Mouse (Mus musculus): ENCODE results near the gene Cyth1. TPM values are rescaled to one million over a fixed set of nuclear protein-coding genes. Genes with fewer than 3 reads are reported as not detected.

The Cyth1 gene
- polyA plus RNA-seq, 1 experiment from 2014 or later = 12.8 TPM

DNA sequence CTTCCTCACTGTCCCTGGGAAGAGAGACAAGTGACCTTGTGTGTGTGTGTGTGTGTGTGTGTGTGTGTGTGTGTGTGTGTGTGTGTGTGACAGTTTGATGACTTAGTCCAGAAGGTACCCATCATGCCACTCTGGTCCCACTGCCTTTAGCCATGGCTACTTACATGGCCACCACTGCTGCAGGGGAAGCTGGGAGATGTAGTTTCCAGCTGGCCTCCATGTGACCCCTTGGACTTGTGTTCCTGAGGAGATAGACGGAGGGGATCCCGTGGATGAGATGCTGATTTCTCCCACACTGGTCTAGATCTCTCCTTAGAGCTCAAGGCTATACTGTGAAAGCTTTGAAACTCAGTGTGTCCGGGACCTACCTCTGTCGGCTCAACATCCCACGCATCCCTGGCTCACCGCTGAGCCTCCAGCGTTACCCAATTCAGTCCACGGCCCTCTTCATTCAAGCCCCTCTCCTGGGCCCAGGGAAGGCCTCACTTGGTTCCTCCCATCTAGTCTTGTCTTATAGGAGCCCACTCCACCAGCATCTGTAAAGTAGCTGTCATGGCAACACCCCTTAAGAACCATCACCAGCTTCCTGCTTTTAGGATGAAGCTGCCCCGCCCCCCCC, 115.2 kb downstream of the Cyth1 start:
- no peak overlapping the region for H3K4me3 ChIP-seq (ENCODE audit: low read depth, low read length)
- H3K9ac ChIP-seq (ENCODE audit: low read length) = peak overlapping the region; percentile 24
- H3K27ac ChIP-seq (ENCODE audit: low read depth, low read length) = no peak overlapping the region
- peak; percentile 11; the same call in 1 of the 2 replicates for ATAC-seq (ENCODE audit: low FRiP score)
- H3K9me3 ChIP-seq (ENCODE audit: control insufficient read depth, low read length) = no peaks in the 10 kb centered on the region
- H3K4me2 ChIP-seq = no peak overlapping the region
- 63% methylated on average over 9 of the region's 9 CpGs for whole genome bisulfite sequencing
- H3K4me1 ChIP-seq (ENCODE audit: control insufficient read depth, insufficient read depth, low read length) = 0 out of 2 replicates have a peak, but pooled peaks cover 3% of the 10 kb centered on the region
- no peaks in the 10 kb centered on the region for H3K36me3 ChIP-seq (ENCODE audit: control insufficient read depth, insufficient read depth, low read length)
- no peaks in the 10 kb centered on the region for H3K27me3 ChIP-seq (ENCODE audit: control insufficient read depth, insufficient read depth, low read length)
- DNase-seq (ENCODE audit: low spot score, missing footprints) = peak; percentile 82

DNA sequence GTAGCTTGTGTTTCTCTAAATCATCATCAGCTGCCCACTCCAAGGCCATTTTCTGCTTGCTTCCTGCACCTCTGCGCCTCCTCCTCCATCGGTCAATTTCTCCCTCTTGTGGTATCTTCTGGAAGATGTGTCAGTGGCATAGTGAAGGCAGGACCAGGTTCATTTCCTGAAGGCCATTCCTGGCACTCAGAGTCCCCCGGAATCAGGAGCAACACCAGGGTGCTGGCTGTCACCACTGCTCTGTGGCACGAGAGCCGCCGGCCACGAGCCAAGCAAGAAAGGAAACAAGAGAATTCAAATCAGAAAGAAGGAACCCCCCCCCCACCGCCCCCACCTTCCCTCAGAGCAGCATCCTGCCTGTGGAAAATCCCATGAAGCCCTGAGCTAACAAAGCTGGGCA, 116.3 kb downstream of the Cyth1 start:
- H3K27ac ChIP-seq (ENCODE audit: low read depth, low read length) = no peak overlapping the region
- no peaks in the 10 kb centered on the region for H3K27me3 ChIP-seq (ENCODE audit: control insufficient read depth, insufficient read depth, low read length)
- H3K4me1 ChIP-seq (ENCODE audit: control insufficient read depth, insufficient read depth, low read length) = 0 out of 2 replicates have a peak, but pooled peaks cover 3% of the 10 kb centered on the region
- no peak overlapping the region for H3K4me2 ChIP-seq
- no peaks in the 10 kb centered on the region for H3K9me3 ChIP-seq (ENCODE audit: control insufficient read depth, low read length)
- no peak overlapping the region for H3K9ac ChIP-seq (ENCODE audit: low read length)
- DNase-seq (ENCODE audit: low spot score, missing footprints) (no peak), ATAC-seq (ENCODE audit: low FRiP score) (no peak)
- WGBS = 87% methylated on average over 8 of the region's 8 CpGs
- H3K4me3 ChIP-seq (ENCODE audit: low read depth, low read length) = no peak overlapping the region
- H3K36me3 ChIP-seq (ENCODE audit: control insufficient read depth, insufficient read depth, low read length) = no peaks in the 10 kb centered on the region

DNA sequence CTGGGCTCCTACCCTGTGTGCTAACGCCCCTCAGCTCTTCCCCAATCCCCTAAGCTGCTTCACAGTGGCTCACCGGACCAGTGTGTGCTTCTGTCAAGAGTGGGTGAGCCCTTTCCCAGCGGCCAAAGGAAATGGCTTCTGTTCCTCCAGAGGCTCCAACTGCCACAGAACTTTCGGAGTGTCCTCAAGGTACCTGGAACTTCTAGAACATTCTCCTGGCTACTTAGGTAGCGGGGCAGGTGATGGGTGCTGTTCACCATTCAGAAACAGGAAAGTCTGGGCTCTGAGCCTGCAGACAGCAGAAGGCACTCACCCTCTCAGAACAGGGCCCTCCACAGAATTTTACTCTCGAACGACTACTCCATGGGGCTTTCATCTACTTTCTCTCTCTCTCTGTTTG, 117.9 kb downstream of the Cyth1 start, which contains the start of gene Dnah17:
Dnah17 (minus strand) TSS at position 101 of the 400 bp plus-strand sequence.
- H3K4me2 ChIP-seq = no peak within 1 kb of the TSS
- H3K27ac ChIP-seq (ENCODE audit: low read depth, low read length) = no peak within 1 kb of the TSS
- H3K4me3 ChIP-seq (ENCODE audit: low read depth, low read length) = no peak within 1 kb of the TSS
- H3K4me1 ChIP-seq (ENCODE audit: control insufficient read depth, insufficient read depth, low read length) = 0 out of 2 replicates have a peak, but pooled peaks cover 3% of the 10 kb centered on the region
- H3K36me3 ChIP-seq (ENCODE audit: control insufficient read depth, insufficient read depth, low read length) = no peaks in the 10 kb centered on the region
- H3K27me3 ChIP-seq (ENCODE audit: control insufficient read depth, insufficient read depth, low read length) = no peaks in the 10 kb centered on the region
- DNase-seq (ENCODE audit: low spot score, missing footprints) (no peak), ATAC-seq (ENCODE audit: low FRiP score) (no peak)
- WGBS = 86% methylated on average over 7 of the region's 7 CpGs
- H3K9ac ChIP-seq (ENCODE audit: low read length) = no peak within 1 kb of the TSS
- H3K9me3 ChIP-seq (ENCODE audit: control insufficient read depth, low read length) = no peaks in the 10 kb centered on the region

DNA sequence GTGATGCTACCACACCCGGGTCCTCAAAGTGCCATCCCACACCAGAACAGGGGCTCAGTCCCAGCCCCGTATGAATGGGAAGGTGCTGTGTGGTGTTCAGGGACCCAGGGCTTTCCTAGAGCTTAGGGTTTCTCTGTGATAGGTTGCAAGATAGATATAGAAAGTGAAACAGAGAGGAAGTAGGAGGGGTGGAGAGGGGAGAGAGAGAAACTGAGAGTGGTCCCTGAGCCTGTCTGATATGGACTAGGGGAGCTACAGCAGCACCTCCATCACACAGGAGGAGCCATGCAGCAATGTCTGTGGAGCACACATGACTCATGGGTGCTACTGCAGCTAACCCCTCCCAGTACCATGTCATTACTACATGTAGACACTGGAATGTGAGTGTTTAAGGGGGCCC, 118.6 kb downstream of the Cyth1 start:
- H3K36me3 ChIP-seq (ENCODE audit: control insufficient read depth, insufficient read depth, low read length) = no peaks in the 10 kb centered on the region
- H3K4me2 ChIP-seq = no peak overlapping the region
- H3K9me3 ChIP-seq (ENCODE audit: control insufficient read depth, low read length) = no peaks in the 10 kb centered on the region
- 74% methylated on average over 2 of the region's 2 CpGs for WGBS
- H3K4me3 ChIP-seq (ENCODE audit: low read depth, low read length) = no peak overlapping the region
- no peak overlapping the region for H3K27ac ChIP-seq (ENCODE audit: low read depth, low read length)
- 0 out of 2 replicates have a peak, but pooled peaks cover 3% of the 10 kb centered on the region for H3K4me1 ChIP-seq (ENCODE audit: control insufficient read depth, insufficient read depth, low read length)
- no peak for ATAC-seq (ENCODE audit: low FRiP score)
- H3K9ac ChIP-seq (ENCODE audit: low read length) = no peak overlapping the region
- no peak for DNase-seq (ENCODE audit: low spot score, missing footprints)
- no peaks in the 10 kb centered on the region for H3K27me3 ChIP-seq (ENCODE audit: control insufficient read depth, insufficient read depth, low read length)

DNA sequence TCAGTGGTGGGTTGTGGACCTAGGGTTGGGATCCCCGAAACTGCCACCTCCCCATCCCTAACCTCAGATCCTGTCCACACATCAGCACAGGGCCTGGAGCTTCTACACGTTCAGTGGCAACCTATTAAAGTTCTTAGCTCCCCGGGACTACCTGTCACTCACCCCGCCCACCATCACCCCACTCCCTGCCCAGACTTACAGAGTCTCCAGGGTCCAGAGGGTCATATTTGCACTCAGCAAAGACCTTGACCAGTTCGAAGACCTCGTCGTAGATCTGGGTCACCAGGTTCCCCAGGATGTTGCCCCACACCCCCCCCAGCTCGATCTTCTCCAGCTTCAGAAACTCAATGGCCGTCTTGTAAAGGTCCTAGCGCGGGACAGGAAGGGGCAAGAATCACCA, 126.8 kb downstream of the Cyth1 start:
- no peak overlapping the region for H3K4me3 ChIP-seq (ENCODE audit: low read depth, low read length)
- no peaks in the 10 kb centered on the region for H3K9me3 ChIP-seq (ENCODE audit: control insufficient read depth, low read length)
- H3K9ac ChIP-seq (ENCODE audit: low read length) = no peak overlapping the region
- no peaks in the 10 kb centered on the region for H3K36me3 ChIP-seq (ENCODE audit: control insufficient read depth, insufficient read depth, low read length)
- H3K4me2 ChIP-seq = no peak overlapping the region
- DNase-seq (ENCODE audit: low spot score, missing footprints) (no peak), ATAC-seq (ENCODE audit: low FRiP score) (no peak)
- H3K27ac ChIP-seq (ENCODE audit: low read depth, low read length) = no peak overlapping the region
- no peaks in the 10 kb centered on the region for H3K4me1 ChIP-seq (ENCODE audit: control insufficient read depth, insufficient read depth, low read length)
- WGBS = 89% methylated on average over 11 of the region's 11 CpGs
- no peaks in the 10 kb centered on the region for H3K27me3 ChIP-seq (ENCODE audit: control insufficient read depth, insufficient read depth, low read length)

DNA sequence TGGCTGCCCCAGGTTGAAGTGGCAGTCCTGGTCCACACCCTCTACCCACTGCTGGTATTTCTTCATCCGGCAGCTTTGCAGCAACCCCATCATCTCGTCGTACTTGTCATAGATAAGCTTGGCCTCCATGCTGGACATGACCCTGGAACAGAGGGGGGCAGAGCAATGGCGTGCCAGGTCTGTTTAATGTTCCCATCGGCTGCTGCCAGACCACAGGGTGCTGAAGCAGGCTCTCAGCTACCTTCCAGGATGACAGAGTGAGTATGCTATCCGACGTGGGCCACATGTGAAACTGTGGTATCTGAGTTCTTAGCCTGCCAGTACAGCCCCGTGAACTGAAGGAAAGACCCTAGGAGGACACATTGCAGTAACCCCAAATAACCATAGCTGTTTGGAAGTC, 129.6 kb downstream of the Cyth1 start:
- H3K9ac ChIP-seq (ENCODE audit: low read length) = no peak overlapping the region
- no peaks in the 10 kb centered on the region for H3K27me3 ChIP-seq (ENCODE audit: control insufficient read depth, insufficient read depth, low read length)
- H3K4me1 ChIP-seq (ENCODE audit: control insufficient read depth, insufficient read depth, low read length) = no peaks in the 10 kb centered on the region
- no peak overlapping the region for H3K4me3 ChIP-seq (ENCODE audit: low read depth, low read length)
- no peaks in the 10 kb centered on the region for H3K36me3 ChIP-seq (ENCODE audit: control insufficient read depth, insufficient read depth, low read length)
- DNase-seq (ENCODE audit: low spot score, missing footprints) (peak; percentile 67), ATAC-seq (ENCODE audit: low FRiP score) (no peak)
- H3K27ac ChIP-seq (ENCODE audit: low read depth, low read length) = no peak overlapping the region
- whole genome bisulfite sequencing = 89% methylated on average over 8 of the region's 8 CpGs
- no peaks in the 10 kb centered on the region for H3K9me3 ChIP-seq (ENCODE audit: control insufficient read depth, low read length)
- no peak overlapping the region for H3K4me2 ChIP-seq

DNA sequence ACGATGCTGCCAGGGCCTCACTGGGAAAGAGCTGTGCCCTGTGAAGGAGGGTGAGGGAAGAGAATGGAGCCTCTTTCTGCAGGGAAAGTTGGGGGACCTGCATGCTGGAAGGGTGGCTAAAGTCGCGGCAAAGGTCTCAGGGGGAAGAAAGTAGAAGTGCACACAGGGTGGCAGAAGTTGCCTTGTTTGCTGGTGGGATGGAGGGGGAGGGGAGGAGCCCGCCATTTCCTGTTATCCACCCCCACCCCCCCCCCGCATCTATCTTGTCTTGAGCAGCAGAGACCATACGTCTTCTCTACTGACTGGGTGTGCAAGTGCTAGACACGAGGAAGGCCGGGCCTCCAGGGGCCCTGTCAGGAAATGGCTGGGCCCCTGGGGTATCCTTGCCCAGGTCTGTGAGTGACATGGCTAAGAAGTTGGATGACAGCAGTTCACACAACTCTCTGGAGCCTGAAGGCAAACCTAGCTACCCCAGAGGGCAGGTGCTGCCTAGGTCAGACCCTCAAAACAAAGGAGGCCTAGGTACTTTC, 133.7 kb downstream of the Cyth1 start:
- DNase-seq (ENCODE audit: low spot score, missing footprints) (peak; percentile 41), ATAC-seq (ENCODE audit: low FRiP score) (no peak)
- H3K36me3 ChIP-seq (ENCODE audit: control insufficient read depth, insufficient read depth, low read length) = no peaks in the 10 kb centered on the region
- no peak overlapping the region for H3K4me3 ChIP-seq (ENCODE audit: low read depth, low read length)
- H3K4me2 ChIP-seq = no peak overlapping the region
- no peak overlapping the region for H3K27ac ChIP-seq (ENCODE audit: low read depth, low read length)
- no peaks in the 10 kb centered on the region for H3K9me3 ChIP-seq (ENCODE audit: control insufficient read depth, low read length)
- H3K4me1 ChIP-seq (ENCODE audit: control insufficient read depth, insufficient read depth, low read length) = no peaks in the 10 kb centered on the region
- H3K9ac ChIP-seq (ENCODE audit: low read length) = no peak overlapping the region
- 77% methylated on average over 8 of the region's 8 CpGs for WGBS
- no peaks in the 10 kb centered on the region for H3K27me3 ChIP-seq (ENCODE audit: control insufficient read depth, insufficient read depth, low read length)

DNA sequence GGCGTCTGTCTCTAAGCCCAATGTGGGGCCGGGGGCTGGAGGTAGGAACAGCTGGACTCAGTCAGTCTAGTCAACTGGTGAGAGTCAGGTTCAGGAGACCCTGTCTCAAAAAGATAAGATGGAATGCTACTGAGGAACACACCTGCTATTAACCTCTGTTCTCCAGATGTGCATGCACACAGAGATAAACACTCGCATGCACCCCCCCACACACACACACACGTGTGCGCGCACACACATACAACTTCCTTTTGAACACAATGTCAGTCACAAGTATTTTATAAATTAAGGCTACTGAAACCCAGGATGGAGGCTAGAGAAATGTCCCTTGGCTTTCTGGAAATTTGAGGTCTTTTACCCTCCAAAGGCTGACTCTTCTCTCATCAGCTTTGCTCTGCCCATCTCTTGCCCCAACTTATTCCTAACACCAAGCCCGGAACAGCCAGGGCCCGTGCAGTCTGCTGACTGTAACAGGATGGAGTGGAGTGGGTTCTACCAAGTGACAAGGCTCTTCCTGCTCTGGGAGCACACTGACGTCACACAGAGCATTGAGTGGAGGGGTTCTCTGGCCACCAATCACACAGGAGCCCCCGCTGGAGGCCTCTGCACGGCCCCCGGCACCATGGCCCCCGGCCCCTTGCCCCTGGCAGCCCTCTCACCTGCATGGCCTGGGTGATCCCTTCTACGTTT, 134.7 kb downstream of the Cyth1 start:
- no peak overlapping the region for H3K4me2 ChIP-seq
- no peak overlapping the region for H3K4me3 ChIP-seq (ENCODE audit: low read depth, low read length)
- no peaks in the 10 kb centered on the region for H3K27me3 ChIP-seq (ENCODE audit: control insufficient read depth, insufficient read depth, low read length)
- no peak overlapping the region for H3K27ac ChIP-seq (ENCODE audit: low read depth, low read length)
- DNase-seq (ENCODE audit: low spot score, missing footprints) (peak; percentile 19), ATAC-seq (ENCODE audit: low FRiP score) (no peak)
- H3K9me3 ChIP-seq (ENCODE audit: control insufficient read depth, low read length) = no peaks in the 10 kb centered on the region
- H3K9ac ChIP-seq (ENCODE audit: low read length) = no peak overlapping the region
- 81% methylated on average over 14 of the region's 14 CpGs for WGBS
- no peaks in the 10 kb centered on the region for H3K36me3 ChIP-seq (ENCODE audit: control insufficient read depth, insufficient read depth, low read length)
- no peaks in the 10 kb centered on the region for H3K4me1 ChIP-seq (ENCODE audit: control insufficient read depth, insufficient read depth, low read length)

DNA sequence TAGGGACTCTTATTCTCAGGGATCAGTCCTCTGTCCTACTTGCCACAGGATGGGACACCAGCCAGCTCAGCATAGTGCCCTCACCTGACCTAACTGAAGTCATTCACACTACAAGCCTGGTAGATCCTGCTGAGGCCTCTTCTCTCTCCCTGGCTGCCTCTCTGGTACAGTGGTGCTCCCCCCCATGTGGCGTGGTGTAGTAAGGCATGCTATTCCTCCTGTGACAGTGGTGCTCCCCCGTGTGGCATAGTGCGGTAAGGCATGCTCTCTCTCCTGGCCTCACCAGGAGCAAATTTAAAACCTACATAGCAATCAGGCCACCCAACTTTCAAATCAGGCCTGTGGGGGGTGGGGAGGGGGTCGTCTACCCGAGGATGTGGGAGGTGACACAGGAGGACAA, 144.4 kb downstream of the Cyth1 start:
- ATAC-seq (ENCODE audit: low FRiP score) = peak; percentile 58; the same call in 1 of the 2 replicates
- 6% methylated on average over 5 of the region's 5 CpGs for WGBS

More for the DNA sequence above, 144.4 kb downstream of the Cyth1 start:
- H3K4me3 ChIP-seq (ENCODE audit: low read depth, low read length) = no peak overlapping the region
- no peak overlapping the region for H3K4me2 ChIP-seq
- no peaks in the 10 kb centered on the region for H3K4me1 ChIP-seq (ENCODE audit: control insufficient read depth, insufficient read depth, low read length)
- no peak overlapping the region for H3K27ac ChIP-seq (ENCODE audit: low read depth, low read length)
- H3K9ac ChIP-seq (ENCODE audit: low read length) = no peak overlapping the region
- no peaks in the 10 kb centered on the region for H3K9me3 ChIP-seq (ENCODE audit: control insufficient read depth, low read length)
- peak; percentile 98 for DNase-seq (ENCODE audit: low spot score, missing footprints)
- H3K36me3 ChIP-seq (ENCODE audit: control insufficient read depth, insufficient read depth, low read length) = no peaks in the 10 kb centered on the region
- no peaks in the 10 kb centered on the region for H3K27me3 ChIP-seq (ENCODE audit: control insufficient read depth, insufficient read depth, low read length)
